Mouse (Mus musculus) forebrain, embryonic 11.5 days (tissue): Measurements from ENCODE around the gene Trim47. TPM values are rescaled to one million over a fixed set of nuclear protein-coding genes. Genes with fewer than 3 reads are reported as not detected.
"Not testable (repeated sequence)": the region's sequence is repeated elsewhere in the genome, so short reads cannot be mapped to it uniquely, and the experiment has no call there.

Experiments
- ATAC-seq: fragments of 200-750 bp; cut with Nextera tagmentation; replicated peaks from 2 replicates; pipeline ENCODE4 v1.8.0; 2017; ENCODE audit warnings: moderate TSS enrichment; ENCODE audit not compliant: low FRiP score
- DNase-seq: peaks from one replicate; pipeline ENCODE4 v3.0.0-alpha.2; 2017; ENCODE audit warnings: low spot score
- H3K27ac ChIP-seq: fragments of 300-500 bp; sonication (generic); 2 replicates; pipeline ENCODE4 v1.5.1; 2014; ENCODE audit warnings: low read depth, low read length
- H3K27me3 ChIP-seq: fragments of 300-500 bp; sonication (generic); 2 replicates; pipeline ENCODE4 v1.6.1; 2014; ENCODE audit warnings: mild to moderate bottlenecking, low read length, mixed read lengths; ENCODE audit not compliant: control insufficient read depth, insufficient read depth
- H3K36me3 ChIP-seq: fragments of 300-500 bp; sonication (generic); 2 replicates; pipeline ENCODE4 v1.6.1; 2014; ENCODE audit warnings: mild to moderate bottlenecking, low read length, moderate library complexity, mixed read lengths; ENCODE audit not compliant: control insufficient read depth, insufficient read depth
- H3K4me1 ChIP-seq: fragments of 300-500 bp; sonication (generic); replicated peaks from 2 replicates; pipeline ENCODE4 v1.6.1; 2014; ENCODE audit warnings: low read length, mixed read lengths; ENCODE audit not compliant: control insufficient read depth, insufficient read depth
- H3K4me2 ChIP-seq: fragments of 300-500 bp; sonication (generic); 2 replicates; pipeline ENCODE4 v1.6.1; 2014; ENCODE audit warnings: low read depth, mild to moderate bottlenecking, low read length, moderate library complexity, mixed read lengths; ENCODE audit not compliant: severe bottlenecking
- H3K4me3 ChIP-seq: fragments of 300-500 bp; sonication (generic); 2 replicates; pipeline ENCODE4 v1.5.1; 2014; ENCODE audit warnings: low read depth, low read length
- H3K9ac ChIP-seq: fragments of 300-500 bp; sonication (generic); 2 replicates; pipeline ENCODE4 v1.6.1; 2014; ENCODE audit warnings: low read length
- H3K9me3 ChIP-seq: fragments of 300-500 bp; sonication (generic); 2 replicates; pipeline ENCODE4 v1.6.1; 2016; ENCODE audit warnings: low read length, mixed read lengths; ENCODE audit not compliant: control insufficient read depth
- WGBS: fragments of 180-500 bp; shearing (Covaris S2); extraction: QIAGEN DNeasy Blood & Tissue Kit; methylation state at CpG from one replicate; pipeline ENCODE4 v1.1.7; 2014; 5-methylcytosine and 5-hydroxymethylcytosine counted together
- polyA plus RNA-seq: library from polyadenylated mRNA; unstranded; fragments of >200 nt; fragmentation: Nextera tagmentation; extraction: Ambion mirVana; gene quantifications from 2 replicates; pipeline ENCODE4 v1.2.1, GENCODE M21; 2014

The Trim47 gene
- polyA plus RNA-seq, 1 experiment from 2014 or later = 3.4 TPM

DNA sequence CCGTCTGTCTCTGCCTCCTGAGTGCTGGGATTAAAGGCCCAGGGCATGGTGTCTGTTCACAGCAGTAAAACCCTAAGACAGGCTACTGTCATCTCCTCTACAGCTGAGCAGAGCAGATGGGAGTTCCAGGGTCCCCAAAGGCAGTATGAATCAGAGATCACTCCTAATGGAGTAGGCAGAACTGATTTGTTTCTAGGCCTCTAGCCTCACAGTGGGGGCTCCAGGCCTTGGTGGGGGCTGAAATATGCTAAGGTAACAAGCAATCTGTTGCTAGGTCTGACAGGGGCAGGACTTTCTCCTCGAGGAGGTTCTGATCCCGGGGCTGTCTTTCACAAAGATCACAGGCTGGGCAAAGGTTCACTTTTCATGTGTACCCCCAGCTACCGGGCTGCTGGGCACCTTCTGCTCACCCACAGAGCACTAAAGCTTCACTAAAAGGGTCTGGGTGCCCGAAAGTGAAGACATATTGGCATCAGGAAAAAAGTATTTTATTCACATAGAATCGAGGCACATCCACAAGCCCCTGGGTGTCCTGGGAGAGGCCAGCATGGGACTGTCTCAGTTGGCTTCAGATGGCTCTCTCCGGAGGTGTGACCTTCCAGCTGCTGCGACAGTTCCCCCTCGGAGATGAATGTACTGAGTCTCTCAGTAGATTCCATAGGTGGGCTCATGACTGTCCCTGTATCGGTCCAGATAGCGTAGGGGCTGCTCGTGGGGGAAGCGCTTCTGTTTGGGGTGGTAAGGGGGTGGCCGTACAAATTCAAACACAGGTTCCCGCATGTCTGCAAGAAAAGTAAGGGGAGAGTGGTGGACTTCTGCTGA is 4.5 kb upstream of the Trim47 start:
- Histone ChIP-seq H3K9ac (no peak overlapping the region; the same call in 1 of the 2 replicates), H3K27me3 (no peaks in the 10 kb centered on the region), H3K9me3 (no peaks in the 10 kb centered on the region), H3K4me2 (peak overlapping the region; percentile 81), H3K4me3 (no peak overlapping the region; the same call in 1 of the 2 replicates), H3K36me3 (peaks cover 4% of the 10 kb centered on the region; the same call in 1 of the 2 replicates), H3K27ac (no peak overlapping the region; the same call in 1 of the 2 replicates), H3K4me1 (peaks cover 3% of the 10 kb centered on the region; the same call in 1 of the 2 replicates)
- no peak for DNase-seq
- WGBS = 85% methylated on average over 15 of the region's 15 CpGs
- no peak for ATAC-seq

DNA sequence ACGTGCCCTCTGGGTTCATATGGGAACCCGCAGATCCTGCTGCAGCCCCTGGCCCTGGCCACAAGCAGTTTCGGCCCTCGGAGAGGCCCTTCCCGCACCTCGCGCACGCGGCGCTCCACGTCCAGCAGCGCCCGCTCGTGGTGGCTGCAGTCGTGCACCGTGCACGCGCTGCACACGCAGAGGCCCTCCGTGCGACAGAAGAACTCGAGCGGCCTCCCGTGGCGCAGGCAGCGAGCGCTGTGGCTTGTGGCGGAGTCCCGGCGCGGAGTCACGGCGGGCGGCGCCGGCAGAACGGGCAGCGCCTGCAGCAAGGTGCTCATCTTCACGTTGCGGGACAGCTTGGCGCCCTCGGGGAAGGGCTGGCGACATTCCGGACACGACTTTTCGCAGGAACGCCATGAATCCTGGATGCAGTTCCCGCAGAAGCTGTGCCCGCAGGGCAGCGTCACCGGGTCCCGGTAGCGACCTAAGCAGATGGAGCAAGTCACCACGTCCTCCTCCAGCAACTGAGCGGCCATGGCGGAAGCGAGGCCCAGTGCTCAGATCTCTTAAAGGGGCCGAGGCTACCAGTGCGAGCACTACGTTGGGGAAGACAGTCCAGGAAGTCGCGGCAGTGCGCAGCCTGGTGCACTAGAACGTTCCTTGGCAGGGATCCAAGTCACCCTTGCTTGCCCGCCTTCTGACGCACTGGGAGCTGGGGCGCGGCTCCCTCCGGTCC is 3.6 kb upstream of the Trim47 start, which contains the start of gene Trim65:
TSS of gene Trim65 (minus strand) at position 641 of the 718 bp plus-strand sequence.
- peak within 1 kb of the TSS; percentile 81 for H3K4me2 ChIP-seq
- H3K9me3 ChIP-seq = no peaks in the 10 kb centered on the region
- no peaks in the 10 kb centered on the region for H3K27me3 ChIP-seq
- H3K9ac ChIP-seq = peak within 1 kb of the TSS; percentile 79
- ATAC-seq (peak; percentile 80), DNase-seq (peak; percentile 93)
- H3K4me1 ChIP-seq = peaks cover 3% of the 10 kb centered on the region; the same call in 1 of the 2 replicates
- H3K4me3 ChIP-seq = peak within 1 kb of the TSS; percentile 46
- 2% methylated on average over 69 of the region's 69 CpGs for WGBS
- peak within 1 kb of the TSS; percentile 62 for H3K27ac ChIP-seq
- peaks cover 4% of the 10 kb centered on the region; the same call in 1 of the 2 replicates for H3K36me3 ChIP-seq

DNA sequence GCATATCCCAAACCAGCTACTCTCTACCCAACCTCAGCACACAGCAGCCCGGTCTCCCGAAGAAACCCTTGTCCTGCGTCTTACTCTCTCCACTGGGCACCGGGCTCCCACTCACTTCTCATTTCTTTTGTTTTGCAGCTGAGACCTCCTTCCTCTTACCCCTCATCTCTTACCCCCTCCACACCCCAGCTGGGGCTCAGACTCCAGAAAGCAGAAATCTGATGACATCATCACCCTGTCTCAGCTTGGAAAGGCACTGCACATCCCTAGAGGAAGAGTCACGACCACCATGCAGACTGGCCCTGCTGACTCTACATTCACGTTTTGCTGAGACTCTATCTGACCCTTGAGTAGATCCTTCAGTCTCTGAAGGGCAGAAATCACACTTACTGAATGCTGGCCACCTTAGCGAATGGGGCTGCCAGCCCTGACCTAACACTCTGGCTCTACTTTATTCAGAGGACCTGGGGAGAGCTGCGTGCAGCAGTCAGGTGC is 3.0 kb upstream of the Trim47 start:
- H3K4me1 ChIP-seq = peaks cover 3% of the 10 kb centered on the region; the same call in 1 of the 2 replicates

DNA sequence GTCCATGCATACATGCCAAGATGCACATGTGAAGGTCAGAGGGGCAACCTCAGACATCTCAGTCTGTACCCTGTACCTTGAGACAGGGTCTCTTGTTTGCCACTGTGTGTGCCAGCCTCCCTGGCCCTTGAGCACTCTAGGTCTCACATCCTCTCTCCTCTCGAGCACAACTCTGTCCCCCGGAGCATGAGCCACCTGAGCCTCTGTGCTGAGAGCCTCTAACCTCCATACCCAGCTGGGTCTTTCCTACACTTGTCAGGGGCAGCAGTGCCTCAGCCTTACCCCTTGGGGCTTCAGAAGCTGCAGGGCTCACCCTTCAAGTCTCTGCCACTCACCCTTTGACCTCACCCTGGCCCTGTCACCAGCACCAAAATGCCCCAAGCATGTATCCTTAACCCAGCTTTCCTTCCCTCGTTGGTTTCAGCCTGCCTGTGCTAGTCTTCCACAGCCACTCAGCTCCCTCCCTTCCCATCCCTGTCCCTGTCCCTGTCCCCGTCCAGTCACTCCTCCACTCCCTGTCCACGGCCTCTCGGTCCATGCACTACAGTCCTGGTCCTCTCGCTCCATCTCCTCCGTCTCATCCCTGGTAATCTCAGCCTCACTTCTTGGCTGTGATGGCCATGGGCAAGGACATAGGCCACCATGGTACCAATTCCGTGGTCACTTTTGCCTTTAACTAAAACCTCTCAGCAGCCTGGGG is 2.2 kb upstream of the Trim47 start:
- DNase-seq = no peak
- Histone ChIP-seq H3K4me3 (no peak overlapping the region), H3K4me1 (peaks cover 3% of the 10 kb centered on the region; the same call in 1 of the 2 replicates), H3K36me3 (peaks cover 2% of the 10 kb centered on the region; the same call in 1 of the 2 replicates), H3K27me3 (no peaks in the 10 kb centered on the region), H3K9me3 (no peaks in the 10 kb centered on the region), H3K27ac (no peak overlapping the region), H3K4me2 (no peak overlapping the region), H3K9ac (no peak overlapping the region)
- WGBS = 83% methylated on average over 9 of the region's 9 CpGs
- no peak for ATAC-seq

More for the DNA sequence above, 3.0 kb upstream of the Trim47 start:
- ATAC-seq (peak; percentile 37), DNase-seq (no peak)
- Histone ChIP-seq H3K4me2 (peak overlapping the region; percentile 81), H3K36me3 (peaks cover 4% of the 10 kb centered on the region; the same call in 1 of the 2 replicates), H3K4me3 (peak overlapping the region; percentile 46), H3K9ac (peak overlapping the region; percentile 79), H3K27ac (peak overlapping the region; percentile 62; the same call in 1 of the 2 replicates), H3K9me3 (no peaks in the 10 kb centered on the region), H3K27me3 (no peaks in the 10 kb centered on the region)
- 44% methylated on average over 8 of the region's 8 CpGs for WGBS

DNA sequence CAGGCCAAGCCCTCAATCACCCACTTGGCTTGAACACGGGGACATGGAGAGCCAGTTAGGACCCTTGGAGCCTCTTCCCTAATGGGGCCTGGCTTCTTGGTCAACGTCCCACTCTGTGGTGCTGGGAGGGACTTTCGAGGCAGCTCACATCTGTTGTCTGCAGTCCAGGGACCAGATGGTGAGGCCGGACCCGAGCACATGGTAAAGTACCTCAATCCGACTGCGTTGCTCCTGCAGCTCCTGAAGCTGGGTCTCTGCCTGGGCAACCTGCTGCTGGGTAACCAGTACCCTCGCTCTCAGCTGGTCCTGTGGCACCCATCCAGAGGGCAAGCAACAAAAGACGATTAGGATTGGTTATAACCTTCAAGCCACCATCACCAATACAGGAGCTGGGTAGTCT is 976 bp upstream of the Trim47 start:
- H3K36me3 ChIP-seq = no peaks in the 10 kb centered on the region
- no peak for DNase-seq
- no peaks in the 10 kb centered on the region for H3K9me3 ChIP-seq
- no peak overlapping the region for H3K4me3 ChIP-seq
- H3K27ac ChIP-seq = no peak overlapping the region
- no peak overlapping the region for H3K9ac ChIP-seq
- peaks cover 3% of the 10 kb centered on the region; the same call in 1 of the 2 replicates for H3K4me1 ChIP-seq
- ATAC-seq = no peak
- no peak overlapping the region for H3K4me2 ChIP-seq
- 78% methylated on average over 9 of the region's 9 CpGs for WGBS
- H3K27me3 ChIP-seq = no peaks in the 10 kb centered on the region

DNA sequence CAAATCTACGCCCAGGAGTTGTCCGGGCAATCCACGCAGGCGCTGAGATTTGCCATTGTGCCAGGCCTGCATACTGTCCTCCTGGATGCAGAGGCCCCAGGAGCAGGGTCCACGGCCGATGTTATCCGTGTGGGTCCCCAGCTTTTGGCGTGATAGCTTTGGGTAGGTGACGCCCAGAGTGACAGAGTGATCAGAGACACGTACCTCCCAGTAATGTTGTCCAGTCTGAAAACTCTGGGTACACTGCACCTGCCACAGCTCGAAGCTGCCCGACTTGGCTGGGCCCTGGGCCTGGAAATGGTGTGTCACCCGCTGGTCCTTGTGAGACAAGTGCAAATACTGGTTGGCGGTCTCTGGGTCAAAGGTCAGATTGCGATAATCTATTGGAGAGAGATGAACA is 749 bp downstream of the Trim47 start:
- 96% methylated on average over 15 of the region's 15 CpGs for WGBS

DNA sequence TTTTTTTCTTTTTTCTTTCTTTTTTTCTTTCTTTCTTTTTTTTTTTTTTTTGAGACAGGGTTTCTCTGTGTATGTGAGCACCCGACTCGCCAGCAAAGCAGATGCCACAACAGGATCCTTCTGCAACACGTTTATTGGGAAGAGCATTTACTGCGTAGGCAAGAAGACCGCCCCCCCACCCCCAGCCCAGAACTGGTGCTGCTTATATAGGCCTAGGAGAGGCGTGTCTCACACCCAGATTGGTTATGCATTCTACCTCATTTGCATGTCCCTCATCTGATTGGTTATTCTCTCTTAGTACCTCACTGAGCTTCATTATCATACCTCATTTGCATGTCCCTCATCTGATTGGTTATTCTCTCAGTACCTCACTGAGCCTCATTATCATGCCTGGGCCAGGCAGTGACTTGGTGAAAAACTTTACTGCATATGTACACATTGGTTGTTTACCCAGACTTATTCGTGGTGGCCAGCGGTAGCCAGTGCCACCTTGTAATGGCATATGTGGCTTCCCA is 5.2 kb downstream of the Trim47 start:
- DNase-seq, H3K27ac ChIP-seq, H3K36me3 ChIP-seq, H3K4me3 ChIP-seq, H3K27me3 ChIP-seq, ATAC-seq, H3K9ac ChIP-seq, H3K9me3 ChIP-seq, H3K4me1 ChIP-seq, H3K4me2 ChIP-seq: not testable (repeated sequence)
- WGBS = 90% methylated on average over 8 of the region's 8 CpGs

More for the DNA sequence above, 749 bp downstream of the Trim47 start:
- peaks cover 3% of the 10 kb centered on the region; the same call in 1 of the 2 replicates for H3K4me1 ChIP-seq
- H3K27ac ChIP-seq = no peak overlapping the region
- H3K4me2 ChIP-seq = no peak overlapping the region
- H3K4me3 ChIP-seq = no peak overlapping the region
- no peaks in the 10 kb centered on the region for H3K9me3 ChIP-seq
- no peaks in the 10 kb centered on the region for H3K27me3 ChIP-seq
- no peak for ATAC-seq
- no peak for DNase-seq
- no peaks in the 10 kb centered on the region for H3K36me3 ChIP-seq
- H3K9ac ChIP-seq = no peak overlapping the region

DNA sequence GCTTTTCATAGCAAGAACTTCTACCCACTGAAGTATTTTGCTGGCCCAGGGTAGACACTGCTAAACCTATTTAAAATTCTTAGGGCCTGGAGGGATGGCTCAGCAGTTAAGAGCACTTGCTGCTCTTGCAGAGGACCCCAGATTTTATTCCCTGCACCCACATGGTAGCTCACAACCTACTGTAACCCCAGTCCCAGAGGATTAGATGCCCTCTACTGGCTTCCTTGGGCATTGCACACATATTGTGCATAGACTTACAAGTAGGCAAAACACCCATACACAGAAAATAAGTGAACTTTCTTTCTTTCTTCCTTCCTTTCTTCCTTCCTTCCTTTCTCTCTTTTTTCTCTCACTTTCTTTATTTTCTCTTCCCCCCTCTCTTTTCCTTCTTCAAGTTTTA is 9.2 kb downstream of the Trim47 start:
- H3K4me1 ChIP-seq = no peaks in the 10 kb centered on the region
- H3K9ac ChIP-seq = no peak overlapping the region
- H3K27ac ChIP-seq = no peak overlapping the region
- no peak overlapping the region for H3K4me3 ChIP-seq
- no peak overlapping the region for H3K4me2 ChIP-seq
- DNase-seq (no peak), ATAC-seq (no peak)
- H3K36me3 ChIP-seq = no peaks in the 10 kb centered on the region
- H3K9me3 ChIP-seq = no peaks in the 10 kb centered on the region
- H3K27me3 ChIP-seq = no peaks in the 10 kb centered on the region
